Mouse (Mus musculus) liver, embryonic 14.5 days (tissue): Measurements from ENCODE around the gene Pepd. TPM values are rescaled to one million over a fixed set of nuclear protein-coding genes. Genes with fewer than 3 reads are reported as not detected.
A peak's percentile ranks its signal among the peaks of the same experiment; 100 is the strongest.

Source experiments
- ATAC-seq: fragments of 200-750 bp; cut with Nextera tagmentation; 2 replicates; pipeline ENCODE4 v1.8.0; 2017; ENCODE audit warnings: moderate number of reproducible peaks, mild to moderate bottlenecking, moderate library complexity; ENCODE audit not compliant: insufficient read depth
- DNase-seq, 3 experiments: peaks; one replicate each; pipeline ENCODE4 v3.0.0-alpha.2; 2012 to 2013; ENCODE audit warnings: low read depth in 3 of 3, low spot score in 3 of 3
- H3K27ac ChIP-seq: fragments of 300-500 bp; sonication (generic); 2 replicates; pipeline ENCODE4 v1.5.1; 2014; ENCODE audit warnings: moderate library complexity, mild to moderate bottlenecking, control low read depth, inconsistent platforms
- H3K27me3 ChIP-seq: fragments of 300-500 bp; sonication (generic); 2 replicates; pipeline ENCODE4 v1.6.1; 2014; ENCODE audit warnings: mild to moderate bottlenecking, low read length, moderate library complexity; ENCODE audit not compliant: control insufficient read depth, insufficient read depth
- H3K36me3 ChIP-seq: fragments of 300-500 bp; sonication (generic); replicated peaks from 2 replicates; pipeline ENCODE4 v1.6.1; 2014; ENCODE audit warnings: low read depth; ENCODE audit not compliant: control insufficient read depth, insufficient read depth
- H3K4me1 ChIP-seq, 2 experiments: fragments of 200-500 bp in 1 of 2; fragments of 300-500 bp in 1 of 2; sonication (generic) in 1 of 2; replicated peaks; 2 replicates each; pipeline ENCODE4 v1.6.1; 2012 to 2014; ENCODE audit warnings: antibody characterized with exemption in 1 of 2, inconsistent platforms in 1 of 2, low read length in 1 of 2; ENCODE audit not compliant: control insufficient read depth in 2 of 2, insufficient read depth in 2 of 2
- H3K4me2 ChIP-seq: fragments of 300-500 bp; sonication (generic); 2 replicates; pipeline ENCODE4 v1.6.1; 2014; ENCODE audit warnings: low read depth, mild to moderate bottlenecking, control low read depth, moderate library complexity
- H3K4me3 ChIP-seq, 2 experiments: fragments of 200-500 bp in 1 of 2; fragments of 300-500 bp in 1 of 2; sonication (generic) in 1 of 2; 2 replicates each; pipeline ENCODE4 v1.5.1; 2012 to 2014; ENCODE audit warnings: low read depth in 2 of 2, low read length in 2 of 2, mild to moderate bottlenecking in 2 of 2, control low read depth in 1 of 2, inconsistent platforms in 1 of 2, moderate library complexity in 1 of 2; ENCODE audit not compliant: insufficient read depth in 1 of 2
- H3K9ac ChIP-seq: fragments of 300-500 bp; sonication (generic); replicated peaks from 2 replicates; pipeline ENCODE4 v1.6.1; 2014; ENCODE audit warnings: mild to moderate bottlenecking, control low read depth, moderate library complexity
- H3K9me3 ChIP-seq: fragments of 300-500 bp; sonication (generic); 2 replicates; pipeline ENCODE4 v1.6.1; 2016; ENCODE audit warnings: low read length, mixed read lengths; ENCODE audit not compliant: control insufficient read depth
- CTCF ChIP-seq: IDR thresholded peaks from 2 replicates; pipeline ENCODE4 v1.5.1; 2016; ENCODE audit warnings: antibody characterized with exemption, low read depth, control low read depth
- EP300 ChIP-seq: IDR thresholded peaks from 2 replicates; pipeline ENCODE4 v1.6.1; 2016; ENCODE audit warnings: antibody characterized with exemption, low read depth
- WGBS: fragments of 180-500 bp; shearing (Covaris S2); extraction: QIAGEN DNeasy Blood & Tissue Kit; methylation state at CpG from one replicate; pipeline ENCODE4 v1.1.7; 2014; ENCODE audit not compliant: insufficient replicate concordance; 5-methylcytosine and 5-hydroxymethylcytosine counted together
- polyA plus RNA-seq, 2 experiments: library from polyadenylated mRNA; depleted of rRNA in 1 of 2; stranded (reverse) in 1 of 2; unstranded in 1 of 2; fragments of >200 nt; fragmentation: Nextera tagmentation in 1 of 2; extraction: Ambion mirVana in 1 of 2; gene quantifications; 2 replicates each; pipeline versions ENCODE4 v1.2.1 to v1.2.3; 2012 to 2014

Gene Pepd
- polyA plus RNA-seq, 2 experiments = 43.0 to 50.3 TPM

- Histone ChIP-seq H3K4me2 (no peak overlapping the region), H3K27me3 (no peaks in the 10 kb centered on the region), H3K4me3 (no peak overlapping the region), H3K9me3 (no peaks in the 10 kb centered on the region), H3K4me1 (peaks cover 4 to 10% of the 10 kb centered on the region in 2 experiments; a peak in 3 of 4 replicates), H3K9ac (no peak overlapping the region), H3K27ac (no peak overlapping the region), H3K36me3 (no peaks in the 10 kb centered on the region)
- no peak for ATAC-seq
- no peak for DNase-seq
- TF ChIP-seq EP300 (no peak), CTCF (no peak)
- 68% methylated on average over 8 of the region's 8 CpGs for WGBS
Observed at GRCm38 (mm10) chr7:34929614-34930262, 17.6 kb downstream of the Pepd start.

DNA sequence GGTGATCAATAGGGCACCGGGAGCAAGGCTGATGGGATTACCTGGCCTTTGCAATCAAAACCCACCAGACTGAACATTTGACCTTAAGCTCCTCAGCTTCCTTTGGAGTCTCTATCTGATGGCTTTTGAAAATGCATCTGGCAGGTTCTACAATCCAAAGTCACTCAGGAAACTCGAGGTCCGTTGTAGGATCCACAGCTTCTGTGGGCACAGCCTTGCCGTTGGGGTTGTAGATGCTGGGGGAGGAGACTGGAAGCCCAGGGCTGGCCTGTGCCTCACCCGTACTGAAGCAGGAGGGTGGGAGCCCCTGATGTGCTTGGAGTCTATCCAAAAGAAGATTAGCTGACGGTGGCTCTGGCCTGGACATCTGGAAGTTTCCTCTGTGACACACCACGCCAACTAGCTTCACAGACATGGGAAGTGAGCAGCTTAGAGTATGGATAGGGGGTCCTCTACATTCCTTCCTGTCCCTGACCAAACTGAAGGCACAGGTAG, 18.1 kb downstream of the Pepd start:
- WGBS = 62% methylated on average over 7 of the region's 7 CpGs
- H3K27me3 ChIP-seq = no peaks in the 10 kb centered on the region
- ATAC-seq (no peak), DNase-seq (no peak)
- no peak for TF ChIP-seq CTCF
- no peak for TF ChIP-seq EP300
- H3K9me3 ChIP-seq = no peaks in the 10 kb centered on the region
- no peak overlapping the region for H3K27ac ChIP-seq
- peaks cover 4 to 10% of the 10 kb centered on the region in 2 experiments; a peak in 3 of 4 replicates for H3K4me1 ChIP-seq
- H3K36me3 ChIP-seq = no peaks in the 10 kb centered on the region
- H3K4me3 ChIP-seq = no peak overlapping the region
- H3K4me2 ChIP-seq = no peak overlapping the region
- H3K9ac ChIP-seq = no peak overlapping the region

DNA sequence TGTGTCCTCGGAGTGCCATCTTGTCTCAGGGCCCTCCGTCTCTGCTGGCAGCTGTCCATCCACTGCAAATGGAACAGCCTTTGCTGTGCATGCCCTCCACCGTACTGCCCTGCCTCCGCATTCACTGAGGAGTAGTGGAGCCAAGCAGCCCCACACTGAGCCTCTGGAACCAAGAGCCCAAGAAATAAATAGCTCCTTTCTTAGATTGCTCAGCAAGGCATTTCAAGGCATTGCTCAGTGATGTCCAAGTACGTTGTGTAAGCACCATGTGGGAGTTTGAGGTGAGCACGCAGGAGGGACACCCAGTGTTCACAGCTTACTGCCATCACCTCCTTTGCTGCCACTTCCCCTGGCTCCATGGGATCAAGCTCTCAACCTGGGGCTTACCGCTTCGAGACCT, 20.5 kb downstream of the Pepd start:
- Histone ChIP-seq H3K27ac (peak overlapping the region; percentile 66), H3K9ac (peak overlapping the region; percentile 43), H3K9me3 (no peaks in the 10 kb centered on the region), H3K36me3 (no peaks in the 10 kb centered on the region), H3K4me2 (peak overlapping the region; percentile 32), H3K4me1 (peaks cover 4 to 10% of the 10 kb centered on the region in 2 experiments; a peak in 3 of 4 replicates), H3K4me3 (no peak overlapping the region), H3K27me3 (no peaks in the 10 kb centered on the region)
- WGBS = 76% methylated on average over 8 of the region's 8 CpGs
- ATAC-seq (no peak), DNase-seq (no peak)
- no peak for TF ChIP-seq CTCF
- TF ChIP-seq EP300 = no peak

- peak; percentile 92 for ATAC-seq
- peak overlapping the region; percentile 43 for H3K9ac ChIP-seq
- H3K27ac ChIP-seq = peak overlapping the region; percentile 66
- no peaks in the 10 kb centered on the region for H3K36me3 ChIP-seq
- peak; percentile 22 to 50 (median 44) for DNase-seq
- 40% methylated on average over 3 of the region's 3 CpGs for WGBS
- peaks cover 4 to 10% of the 10 kb centered on the region in 2 experiments; a peak in 3 of 4 replicates for H3K4me1 ChIP-seq
- H3K9me3 ChIP-seq = no peaks in the 10 kb centered on the region
- H3K27me3 ChIP-seq = no peaks in the 10 kb centered on the region
- H3K4me3 ChIP-seq = no peak overlapping the region
- H3K4me2 ChIP-seq = peak overlapping the region; percentile 32
- no peak for TF ChIP-seq CTCF
- peak; percentile 56 for TF ChIP-seq EP300
Observed at GRCm38 (mm10) chr7:34933142-34933541, 21.0 kb downstream of the Pepd start.

DNA sequence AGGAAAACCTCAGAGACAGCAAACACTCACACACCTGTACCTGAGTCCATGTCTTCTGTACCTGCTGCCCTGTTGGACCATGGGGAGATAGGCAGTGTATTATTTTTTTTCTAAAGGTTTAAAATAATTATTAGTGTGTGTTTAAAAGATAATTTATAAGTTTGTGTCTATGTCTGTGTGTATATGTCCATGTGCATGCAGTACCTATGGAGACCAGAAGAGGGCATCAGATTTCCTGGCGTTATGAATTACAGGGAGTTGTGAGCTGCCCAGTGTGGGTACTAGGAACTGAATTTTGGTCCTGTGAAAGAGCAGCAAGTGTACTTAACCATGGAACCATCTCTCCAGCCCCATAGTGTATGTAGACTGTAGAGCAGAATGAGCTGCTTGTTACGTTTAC, 24.2 kb downstream of the Pepd start:
- H3K4me1 ChIP-seq = peaks cover 4 to 10% of the 10 kb centered on the region in 2 experiments; a peak in 3 of 4 replicates
- H3K4me3 ChIP-seq = no peak overlapping the region
- H3K36me3 ChIP-seq = no peaks in the 10 kb centered on the region
- DNase-seq = no peak
- no peak overlapping the region for H3K27ac ChIP-seq
- no peak overlapping the region for H3K9ac ChIP-seq
- TF ChIP-seq EP300 (no peak), CTCF (peak; percentile 49)
- WGBS = 81% methylated on average over 2 of the region's 2 CpGs
- no peaks in the 10 kb centered on the region for H3K27me3 ChIP-seq
- no peaks in the 10 kb centered on the region for H3K9me3 ChIP-seq
- ATAC-seq = no peak
- H3K4me2 ChIP-seq = no peak overlapping the region
